Mouse (Mus musculus) adrenal gland, postnatal 36 days (tissue): ENCODE measurements around the gene Man1a2. TPM values are rescaled to one million over a fixed set of nuclear protein-coding genes. Genes with fewer than 3 reads are reported as not detected.

Experiments used
- total RNA-seq, 2 experiments: library from RNA; stranded (reverse); gene quantifications; 2 replicates each; pipeline ENCODE4 v1.2.3; 2021

The Man1a2 gene
- total RNA-seq, 2 experiments from 2014 or later, result 94.9 to 126 TPM

Other genes starting within 250 kb of the Man1a2 start
- gene Tent5c, start 196.2 kb downstream of the Man1a2 start, total RNA-seq, result 10 to 100 TPM in 1 of 2 experiments, 1 to 10 TPM in 1; 6.3 to 12.5 TPM
- under 1 TPM; 0.10 TPM for gene Vtcn1, start 140.0 kb upstream of the Man1a2 start, total RNA-seq
- 1 to 10 TPM; 3.4 to 4.1 TPM for gene Trim45, start 236.7 kb upstream of the Man1a2 start, total RNA-seq